Mouse (Mus musculus) lung, adult 2 months (tissue): ENCODE results near the gene Trappc2l.
A peak's percentile ranks its signal among the peaks of the same experiment; 100 is the strongest.

ENCODE experiments used
- CTCF ChIP-seq: fragments of 200-500 bp; IDR thresholded peaks from 2 replicates; pipeline ENCODE4 v1.5.1; 2011; ENCODE audit warnings: mild to moderate bottlenecking, low read length, control low read depth; ENCODE audit not compliant: insufficient read depth
- POLR2A ChIP-seq: fragments of 200-500 bp; IDR thresholded peaks from 2 replicates; pipeline ENCODE4 v1.6.1; 2011; ENCODE audit warnings: low read depth, mild to moderate bottlenecking, control low read depth, low read length, borderline replicate concordance; ENCODE audit errors: extremely low read depth

DNA sequence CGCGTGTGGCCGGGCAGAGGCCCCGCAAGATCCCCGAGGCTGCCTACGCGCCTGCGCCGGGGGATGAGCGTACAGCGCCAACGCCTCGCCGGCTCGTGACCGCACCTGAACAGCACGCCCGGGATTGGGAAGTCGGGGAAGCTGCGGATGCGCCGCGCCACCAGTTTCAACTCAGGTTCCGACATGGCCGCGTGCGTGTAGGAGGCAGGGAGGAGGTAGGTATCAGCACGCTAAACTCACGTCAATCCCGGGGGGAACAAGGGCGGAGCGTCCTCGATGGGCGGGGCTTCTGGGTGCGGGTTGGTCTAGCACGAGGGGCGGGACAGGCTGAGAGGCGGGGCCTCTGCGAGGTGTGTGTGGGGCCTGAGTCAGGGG, 34.8 kb upstream of the Trappc2l start, which contains the start of gene Aprt:
- TF ChIP-seq CTCF (no peak), POLR2A (peak; percentile 83; the same call in 1 of the 2 replicates)
